Mouse (Mus musculus) embryonic fibroblast, embryonic 13.5 days (primary cell): Measurements from ENCODE around the gene Tmem43.

Experiments
- CTCF ChIP-seq: IDR thresholded peaks from 2 replicates; pipeline ENCODE4 v1.5.1; 2011; ENCODE audit warnings: mild to moderate bottlenecking, control low read depth, low read length, moderate library complexity, borderline replicate concordance; ENCODE audit not compliant: insufficient read depth
- POLR2A ChIP-seq: IDR thresholded peaks from 2 replicates; pipeline ENCODE4 v1.6.1; 2011; ENCODE audit warnings: low read depth, mild to moderate bottlenecking, control low read depth, low read length, moderate library complexity

DNA sequence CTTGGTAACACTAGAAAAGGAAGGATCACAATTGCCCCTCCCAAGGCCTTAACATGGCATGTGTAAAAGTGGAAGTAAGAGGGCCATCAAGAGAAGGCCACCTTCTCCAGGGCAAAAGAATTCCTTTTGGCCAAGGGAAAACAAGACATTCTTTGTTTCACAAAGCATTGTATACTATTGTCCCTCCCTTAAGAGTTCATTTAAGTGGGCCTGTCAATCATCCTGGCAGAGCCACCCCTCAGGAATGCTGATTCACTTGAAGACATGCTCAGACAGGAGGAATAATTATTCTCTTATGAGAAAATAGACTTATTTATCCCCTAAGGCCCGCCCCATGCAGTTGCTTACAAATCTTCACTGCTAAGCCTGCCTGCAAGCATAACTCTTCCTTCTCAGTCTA, 21.4 kb upstream of the Tmem43 start:
- TF ChIP-seq CTCF, result no peak
- no peak for TF ChIP-seq POLR2A
